Mouse (Mus musculus) limb, embryonic 11.5 days (tissue): ENCODE results near the gene Olfr48. TPM values are rescaled to one million over a fixed set of nuclear protein-coding genes. Genes with fewer than 3 reads are reported as not detected.

Source experiments
- polyA plus RNA-seq: library from polyadenylated mRNA; unstranded; fragments of >200 nt; fragmentation: Nextera tagmentation; extraction: Ambion mirVana; gene quantifications from 2 replicates; pipeline ENCODE4 v1.2.1, GENCODE M21; 2014

Olfr48 gene
- polyA plus RNA-seq, 1 experiment from 2014 or later: not detected

Other genes starting within 250 kb of the Olfr48 start
- gene Olfr1247, start 234.1 kb downstream of the Olfr48 start, polyA plus RNA-seq: not detected in 2 replicates
- not detected in 2 replicates for gene Olfr1248, start 230.0 kb downstream of the Olfr48 start, polyA plus RNA-seq
- gene Olfr1249, start 213.2 kb downstream of the Olfr48 start, polyA plus RNA-seq: not detected in 2 replicates
- not detected in 2 replicates for gene Olfr1250, start 186.7 kb downstream of the Olfr48 start, polyA plus RNA-seq
- gene Olfr1251, start 176.3 kb downstream of the Olfr48 start, polyA plus RNA-seq: not detected in 2 replicates
- gene Olfr1252, start 123.2 kb downstream of the Olfr48 start, polyA plus RNA-seq: not detected in 2 replicates
- gene Olfr1253, start 91.1 kb downstream of the Olfr48 start, polyA plus RNA-seq: not detected in 2 replicates
- gene Olfr1254, start 54.6 kb downstream of the Olfr48 start, polyA plus RNA-seq: not detected in 2 replicates
- gene Olfr1255, start 36.2 kb downstream of the Olfr48 start, polyA plus RNA-seq: not detected in 2 replicates
- not detected in 2 replicates for gene Olfr1256, start 6.7 kb downstream of the Olfr48 start, polyA plus RNA-seq
- not detected in 2 replicates for gene Olfr1257, start 30.2 kb upstream of the Olfr48 start, polyA plus RNA-seq
- gene Olfr1258, start 79.1 kb upstream of the Olfr48 start, polyA plus RNA-seq: not detected in 2 replicates
- not detected in 2 replicates for gene Olfr1259, start 100.5 kb upstream of the Olfr48 start, polyA plus RNA-seq
- gene Olfr1260, start 126.1 kb upstream of the Olfr48 start, polyA plus RNA-seq: not detected in 2 replicates
- gene Olfr1261, start 143.0 kb upstream of the Olfr48 start, polyA plus RNA-seq: not detected in 2 replicates
- gene Olfr1262, start 151.9 kb upstream of the Olfr48 start, polyA plus RNA-seq: not detected in 2 replicates
- gene Olfr1263, start 163.9 kb upstream of the Olfr48 start, polyA plus RNA-seq: not detected in 2 replicates
- not detected in 2 replicates for gene Olfr1264, start 177.4 kb upstream of the Olfr48 start, polyA plus RNA-seq
- not detected in 2 replicates for gene Olfr1265, start 187.1 kb upstream of the Olfr48 start, polyA plus RNA-seq
- gene Olfr140, start 215.4 kb upstream of the Olfr48 start, polyA plus RNA-seq: not detected in 2 replicates